Mouse (Mus musculus) hindbrain, embryonic 10.5 days (tissue): ENCODE data around the gene Ppp2ca. TPM values are rescaled to one million over a fixed set of nuclear protein-coding genes. Genes with fewer than 3 reads are reported as not detected.
A peak's percentile ranks its signal among the peaks of the same experiment; 100 is the strongest.

Experiments
- DNase-seq: peaks from one replicate; pipeline ENCODE4 v3.0.0-alpha.2; 2017; ENCODE audit warnings: low spot score
- H3K27ac ChIP-seq: fragments of 300-500 bp; sonication (generic); 2 replicates; pipeline ENCODE4 v1.5.1; 2016; ENCODE audit warnings: mild to moderate bottlenecking, moderate library complexity
- H3K27me3 ChIP-seq: fragments of 300-500 bp; sonication (generic); 2 replicates; pipeline ENCODE4 v1.6.1; 2016; ENCODE audit warnings: mild to moderate bottlenecking; ENCODE audit not compliant: poor library complexity, insufficient read depth, severe bottlenecking
- H3K36me3 ChIP-seq: fragments of 300-500 bp; sonication (generic); 2 replicates; pipeline ENCODE4 v1.6.1; 2016; ENCODE audit warnings: mild to moderate bottlenecking, moderate library complexity
- H3K4me1 ChIP-seq: fragments of 300-500 bp; sonication (generic); replicated peaks from 2 replicates; pipeline ENCODE4 v1.6.1; 2016; ENCODE audit warnings: mild to moderate bottlenecking
- H3K4me3 ChIP-seq: fragments of 300-500 bp; sonication (generic); 2 replicates; pipeline ENCODE4 v1.5.1; 2016; ENCODE audit warnings: mild to moderate bottlenecking, moderate library complexity
- H3K9me3 ChIP-seq: fragments of 300-500 bp; sonication (generic); 2 replicates; pipeline ENCODE4 v1.6.1; 2016; ENCODE audit warnings: mild to moderate bottlenecking, moderate library complexity
- WGBS: fragments of 180-500 bp; shearing (Covaris S2); methylation state at CpG from one replicate; pipeline ENCODE4 v1.1.7; 2016; 5-methylcytosine and 5-hydroxymethylcytosine counted together
- polyA plus RNA-seq: library from polyadenylated mRNA; unstranded; fragments of >200 nt; fragmentation: Nextera tagmentation; extraction: Ambion mirVana; gene quantifications from 2 replicates; pipeline ENCODE4 v1.2.1, GENCODE M21; 2016

Gene Ppp2ca
- polyA plus RNA-seq, 1 experiment from 2014 or later, result 97.8 TPM

DNA sequence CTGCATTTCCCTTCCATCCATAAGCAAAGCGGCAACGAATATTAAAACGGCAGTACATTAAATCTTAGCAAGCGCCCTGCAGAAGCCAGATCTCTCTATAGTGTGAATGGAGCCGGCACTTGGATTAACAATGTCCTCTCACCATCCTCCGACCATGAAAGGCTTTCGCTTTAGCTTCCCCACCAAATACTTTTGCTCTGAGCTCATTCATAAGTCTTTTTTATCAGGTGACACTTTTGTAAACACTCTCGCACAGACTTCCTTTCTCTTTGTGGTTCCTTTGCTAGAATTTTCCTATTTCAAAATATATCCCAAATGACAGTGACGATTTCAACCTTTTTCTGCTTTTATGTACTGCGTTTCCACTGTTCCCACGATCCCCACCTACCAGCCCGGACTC, 70.0 kb downstream of the Ppp2ca start:
- H3K4me3 ChIP-seq, result peak overlapping the region; percentile 56
- DNase-seq, result no peak
- WGBS, result 24% methylated on average over 12 of the region's 12 CpGs
- no peak overlapping the region for H3K27ac ChIP-seq
- no peaks in the 10 kb centered on the region for H3K36me3 ChIP-seq
- H3K9me3 ChIP-seq, result no peaks in the 10 kb centered on the region
- H3K4me1 ChIP-seq, result no peaks in the 10 kb centered on the region; the same call in 1 of the 2 replicates
- peaks cover 64% of the 10 kb centered on the region for H3K27me3 ChIP-seq

Other genes with a start within 250 kb of the Ppp2ca start
- 0.35 and 0.39 TPM in 2 replicates for gene Jade2, start 241.0 kb upstream of the Ppp2ca start, polyA plus RNA-seq
- 133 and 134 TPM in 2 replicates for gene Cdkn2aipnl, start 131.0 kb upstream of the Ppp2ca start, polyA plus RNA-seq
- gene Ube2b, start 97.9 kb upstream of the Ppp2ca start, polyA plus RNA-seq, result 205 and 207 TPM in 2 replicates
- 8.3 and 11.7 TPM in 2 replicates for gene Cdkl3, start 94.5 kb upstream of the Ppp2ca start, polyA plus RNA-seq
- gene Olfr1373, start 46.8 kb downstream of the Ppp2ca start, polyA plus RNA-seq, result not detected in 2 replicates
- not detected in 2 replicates for gene Olfr1371, start 115.3 kb downstream of the Ppp2ca start, polyA plus RNA-seq
- gene Skp1a, start 133.3 kb downstream of the Ppp2ca start, polyA plus RNA-seq, result 905 and 976 TPM in 2 replicates
- gene Tcf7, start 184.3 kb downstream of the Ppp2ca start, polyA plus RNA-seq, result 9.3 and 10.8 TPM in 2 replicates